Mouse (Mus musculus) natural killer cell, adult 2 months (primary cell): Measurements from ENCODE around the gene Ms4a1.
A peak's percentile ranks its signal among the peaks of the same experiment; 100 is the strongest.
"Not testable (repeated sequence)": the region's sequence is repeated elsewhere in the genome, so short reads cannot be mapped to it uniquely, and the experiment has no call there.

Source experiments
- DNase-seq, 2 experiments: peaks; one replicate each; pipeline ENCODE4 v3.0.0; 2022; ENCODE audit warnings: low spot score in 2 of 2

Gene Ms4a1

DNA sequence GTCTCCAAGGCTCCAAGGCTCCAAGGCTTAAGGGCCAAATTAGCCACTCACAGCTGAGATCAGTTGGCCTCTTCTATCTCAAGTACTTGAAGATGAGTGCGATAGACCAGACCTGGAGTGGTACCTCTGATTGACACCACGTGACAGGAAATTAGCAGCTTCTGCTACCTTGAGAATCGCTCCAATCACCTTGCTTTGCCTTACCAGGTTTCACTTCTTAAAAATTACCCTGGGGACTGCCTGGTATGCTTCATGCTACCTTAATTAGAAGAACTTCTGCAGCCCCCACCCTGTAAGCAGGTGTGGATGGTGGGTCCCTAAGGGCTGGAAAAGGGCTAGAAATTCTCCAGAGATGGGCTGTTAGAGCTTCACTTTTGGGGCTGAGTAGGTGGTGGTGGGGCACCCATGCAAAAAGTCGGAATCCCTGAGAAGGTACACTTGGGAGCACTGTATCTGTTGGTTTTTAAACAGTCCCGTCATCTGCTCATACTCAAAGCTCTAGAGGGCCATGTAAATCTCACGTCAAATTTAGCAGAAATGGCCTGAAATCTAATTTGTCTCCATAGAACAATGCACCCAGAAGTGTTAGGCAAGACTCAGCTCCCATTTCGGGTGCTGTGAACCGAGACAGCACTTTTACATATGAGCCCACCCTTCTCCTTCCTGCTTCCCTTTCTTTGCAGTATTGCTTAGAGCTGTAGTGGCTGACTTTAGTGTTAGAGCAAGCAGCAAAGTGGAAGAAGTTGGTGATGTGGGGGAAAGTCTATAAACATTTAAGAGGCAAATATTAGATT lies at the start of gene Ms4a1:
Gene Ms4a1 (minus strand): TSS at position 190 of the 794 bp plus-strand sequence.
- DNase-seq: peak in 1 of 2 experiments; percentile 78

GRCm38 (mm10) chr19:11314354-11314753 lies 48.3 kb upstream of the Ms4a1 start, which contains the start of gene Ms4a14:
Gene Ms4a14, minus strand, starts transcription at chr19:11314454.
- DNase-seq: no peak

- no peak for DNase-seq
These were observed 42.8 kb upstream of the Ms4a1 start for GRCm38 (mm10) chr19:11308888-11309287.

GRCm38 (mm10) chr19:11299529-11299928 lies 33.5 kb upstream of the Ms4a1 start:
- DNase-seq: not testable (repeated sequence)

DNA sequence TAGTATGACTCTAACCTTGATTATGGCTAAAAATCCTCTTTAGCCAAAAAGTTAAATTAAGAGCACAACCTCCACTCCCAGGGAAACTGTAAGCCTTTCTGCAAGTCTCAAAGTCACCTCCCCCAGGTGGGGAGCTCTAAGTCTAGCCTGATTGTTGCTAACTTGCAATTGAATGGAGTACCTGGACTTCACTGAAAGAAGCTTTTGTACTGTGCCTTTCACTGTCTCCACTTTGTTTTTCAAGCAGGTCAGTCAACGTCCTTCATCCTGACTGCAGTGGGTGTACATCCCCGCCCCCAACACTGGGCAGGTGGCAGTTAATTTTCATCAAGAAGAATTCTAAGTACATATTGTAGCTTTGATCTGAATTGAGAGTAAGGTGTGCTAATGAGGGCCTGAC lies 32.9 kb upstream of the Ms4a1 start:
- DNase-seq: no peak

DNA sequence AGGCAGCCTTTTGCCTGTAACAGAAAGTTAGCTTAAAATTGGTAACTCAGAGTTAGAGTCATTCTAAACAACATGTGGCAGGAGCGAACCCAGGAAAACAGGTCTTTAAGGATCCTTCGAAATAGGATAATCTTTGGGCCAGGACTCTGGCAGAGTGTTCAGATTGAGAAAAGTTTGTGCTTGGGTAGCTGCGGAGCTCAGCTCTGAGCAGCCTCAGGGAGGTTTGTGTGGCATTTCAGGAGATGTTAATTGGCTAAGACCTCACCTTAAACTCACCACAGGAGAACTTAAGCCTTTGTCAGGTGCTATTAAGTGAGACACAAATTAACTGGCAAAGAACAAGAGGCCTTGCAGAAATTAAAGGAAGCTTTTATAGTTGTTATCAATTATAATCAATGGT lies 27.6 kb upstream of the Ms4a1 start:
- DNase-seq: not testable (repeated sequence)

DNA sequence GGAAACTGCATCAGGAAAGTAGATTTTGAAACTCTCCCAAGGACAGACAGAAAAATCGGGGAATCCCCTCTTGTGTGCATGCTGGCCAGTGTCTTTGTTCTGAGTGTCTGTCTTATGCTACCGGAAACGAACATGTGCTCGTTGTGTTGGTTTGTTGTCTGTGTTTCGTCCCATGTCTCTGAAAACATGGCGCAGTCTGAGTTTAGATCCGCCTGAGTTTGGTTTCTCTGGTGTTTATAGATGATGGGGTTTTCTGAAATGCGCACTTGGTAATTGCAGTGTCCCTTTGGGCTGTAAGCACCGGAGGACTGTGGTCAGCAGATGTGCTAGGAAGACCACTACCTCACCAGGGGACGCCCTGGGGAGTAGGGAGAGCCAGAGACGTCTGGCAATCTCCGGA lies 26.9 kb upstream of the Ms4a1 start:
- DNase-seq: peak; percentile 24 to 34

DNA sequence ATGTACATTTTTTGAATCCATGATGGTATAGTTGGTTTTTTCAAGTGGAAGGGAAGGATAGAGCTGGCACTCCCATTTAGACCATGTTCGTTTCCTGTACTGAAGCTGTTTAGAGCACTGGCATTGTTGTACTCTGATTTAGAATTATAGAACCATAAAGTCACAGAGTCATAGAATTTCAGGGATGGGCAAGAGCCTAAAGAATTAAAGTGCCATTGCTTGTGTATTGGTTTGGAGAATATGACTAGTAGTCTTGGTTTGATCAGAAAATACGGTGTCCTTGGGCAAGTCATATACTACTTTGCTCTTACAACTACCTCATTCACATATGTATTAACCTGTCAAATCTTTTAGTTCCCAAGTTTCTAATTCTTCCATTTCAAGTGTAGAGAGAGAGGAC lies 17.7 kb upstream of the Ms4a1 start, which contains the start of gene Ms4a5:
Gene Ms4a5 (minus strand): TSS at position 101 of the 400 bp plus-strand sequence.
- DNase-seq: no peak

DNA sequence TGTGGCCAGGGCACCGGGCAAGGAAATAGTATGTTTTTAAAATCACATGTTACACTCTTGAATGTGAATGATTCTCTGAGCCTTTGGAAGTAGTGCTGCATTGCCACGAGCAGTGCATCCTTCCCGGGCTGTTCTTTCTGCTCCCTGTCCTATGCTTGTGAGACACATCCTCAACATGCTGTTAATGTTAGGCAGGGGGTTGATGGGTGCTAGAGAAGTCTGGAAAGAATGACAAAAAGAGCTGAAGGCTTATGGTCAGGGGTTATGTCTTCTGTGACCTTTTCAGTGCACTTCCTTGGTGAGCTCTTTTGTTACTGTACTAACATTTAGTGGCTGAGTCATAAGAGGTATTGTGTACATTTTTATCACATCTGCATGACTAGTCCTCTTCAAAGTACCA lies 14.2 kb upstream of the Ms4a1 start:
- no peak for DNase-seq

GRCm38 (mm10) chr19:11276431-11276830 lies 10.4 kb upstream of the Ms4a1 start:
- no peak for DNase-seq

DNA sequence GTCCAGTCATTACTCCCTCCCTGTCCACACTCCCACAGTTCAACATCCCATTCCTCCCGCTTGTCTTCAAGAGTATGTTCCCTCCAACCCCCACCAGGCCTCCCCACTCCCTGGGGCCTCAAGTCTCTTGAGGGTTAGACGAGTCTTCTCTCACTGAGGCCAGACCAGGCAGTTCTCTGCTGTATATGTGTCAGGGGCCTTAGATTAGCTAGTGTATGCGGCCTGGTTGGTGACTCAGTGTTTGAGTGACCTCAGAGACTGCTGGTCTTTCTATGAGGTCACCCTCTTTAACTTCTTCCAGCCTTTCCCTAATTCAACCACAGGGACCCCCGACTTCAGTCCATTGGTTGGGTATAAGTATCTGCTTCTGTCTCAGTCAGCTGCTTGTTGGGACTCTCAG lies 915 bp upstream of the Ms4a1 start:
- peak in 1 of 2 experiments; percentile 8 for DNase-seq

DNA sequence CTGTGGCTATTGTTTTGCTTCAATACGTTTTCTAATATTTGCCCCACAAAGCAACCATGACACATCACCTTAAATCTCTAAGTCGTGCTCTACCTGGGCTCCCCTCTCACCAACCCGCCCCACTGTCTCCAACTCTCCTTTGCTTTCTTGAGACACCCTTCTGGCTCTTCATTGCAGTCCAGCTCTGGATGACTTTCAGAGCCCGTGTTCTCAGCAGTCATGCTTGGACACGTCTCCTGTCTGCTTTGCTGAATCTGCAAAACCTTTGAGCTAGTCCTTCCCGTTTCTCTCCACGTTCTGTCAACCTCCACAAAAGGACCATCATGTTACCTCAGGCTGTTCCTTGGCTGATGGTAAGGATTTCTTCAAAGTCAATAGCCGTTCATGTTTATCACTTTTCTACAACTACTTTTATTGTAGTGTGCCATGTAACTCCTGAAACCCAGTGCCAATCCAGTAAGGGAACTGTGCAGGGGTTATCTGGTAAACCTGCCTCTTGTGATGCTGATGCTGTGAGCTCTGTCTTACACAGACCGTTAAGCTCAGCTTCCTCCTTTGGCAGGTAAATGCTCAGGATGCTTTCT lies 1.3 kb downstream of the Ms4a1 start:
- DNase-seq: no peak

DNA sequence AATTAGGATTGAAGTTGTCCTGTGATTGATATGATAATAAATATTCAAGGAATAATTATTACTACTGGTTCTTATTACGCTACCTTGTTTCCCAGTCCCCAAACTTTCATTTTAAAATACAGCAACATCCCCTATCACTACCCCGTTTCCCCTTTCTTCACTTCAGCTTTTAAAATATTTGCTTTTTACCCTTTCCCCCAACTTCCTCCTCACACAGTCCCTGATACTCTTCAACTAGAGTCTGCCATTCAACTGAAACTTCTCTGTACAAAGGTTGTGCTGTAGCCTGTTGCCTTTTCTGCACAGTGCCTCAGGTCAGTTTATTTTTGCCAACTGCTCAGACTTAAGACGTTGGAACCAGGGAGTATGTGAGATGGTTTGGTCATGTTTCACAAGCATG lies 2.5 kb downstream of the Ms4a1 start:
- no peak for DNase-seq

- not testable (repeated sequence) for DNase-seq
These were observed 3.1 kb downstream of the Ms4a1 start for GRCm38 (mm10) chr19:11262932-11263331.

GRCm38 (mm10) chr19:11261522-11261921 lies 4.5 kb downstream of the Ms4a1 start:
- DNase-seq: no peak

- DNase-seq: peak in 1 of 2 experiments; percentile 41
These were observed 21.8 kb downstream of the Ms4a1 start for GRCm38 (mm10) chr19:11244230-11244629.

DNA sequence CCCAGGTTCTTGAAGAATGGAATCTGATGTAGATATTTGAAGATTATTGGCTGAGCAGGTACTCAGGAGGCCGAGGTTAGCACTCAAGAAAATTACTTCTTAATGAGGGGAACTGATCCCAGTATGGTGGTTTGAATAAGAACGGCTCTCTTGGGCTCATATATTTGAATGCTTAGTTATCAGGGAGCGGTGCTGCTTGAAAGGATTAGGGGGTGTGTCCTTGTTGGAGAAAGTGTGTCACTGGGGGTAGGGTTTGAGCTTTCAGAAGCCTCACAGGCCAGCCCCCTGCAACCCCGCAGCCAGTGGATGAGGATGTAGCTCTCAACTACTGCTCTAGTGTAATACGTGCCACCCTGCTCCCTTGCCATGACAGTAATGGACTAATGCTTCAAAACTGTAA lies 23.5 kb downstream of the Ms4a1 start:
- DNase-seq: no peak

- no peak for DNase-seq
These were observed 30.2 kb downstream of the Ms4a1 start for GRCm38 (mm10) chr19:11235820-11236219.

- no peak for DNase-seq
These were observed 30.9 kb downstream of the Ms4a1 start for GRCm38 (mm10) chr19:11234921-11235735.

DNA sequence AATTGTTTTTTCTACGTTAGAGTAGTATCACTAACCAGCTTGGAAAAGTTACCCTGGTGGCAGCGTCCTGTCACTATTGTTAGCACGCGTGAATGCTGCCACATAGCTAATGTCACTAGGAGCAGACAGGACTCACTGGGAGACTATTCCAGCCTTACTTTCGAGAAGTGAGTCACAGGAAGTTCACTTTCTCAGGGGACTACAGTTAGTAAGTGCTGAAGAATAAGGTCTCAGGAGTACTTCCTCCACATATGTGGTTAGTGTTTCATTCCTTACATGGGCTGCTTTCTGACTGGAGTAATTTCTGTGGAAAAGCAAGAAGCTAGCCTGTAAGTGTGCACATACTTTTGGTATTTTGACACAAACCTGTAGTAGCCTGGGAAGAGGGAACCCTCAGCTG lies 31.8 kb downstream of the Ms4a1 start:
- no peak for DNase-seq

DNA sequence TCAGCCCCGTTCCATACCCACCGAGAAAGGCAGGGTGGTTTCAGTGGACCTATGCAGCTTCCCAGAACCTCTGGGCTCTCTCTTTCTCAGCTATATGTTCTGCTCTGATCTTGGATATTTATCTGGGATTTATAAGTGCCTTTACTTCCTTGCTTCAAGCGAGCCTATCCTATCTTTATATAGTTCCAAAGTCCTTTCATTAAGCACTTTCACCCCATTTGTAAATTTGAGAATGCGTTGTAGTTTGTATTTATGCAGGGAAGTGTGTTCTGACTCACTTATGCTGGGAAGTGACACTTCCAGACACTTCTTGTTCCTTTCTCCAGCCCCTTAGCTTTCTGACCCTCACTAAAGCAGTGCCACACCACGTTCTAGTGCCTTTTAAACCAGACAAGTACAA lies 33.7 kb downstream of the Ms4a1 start, which contains the start of gene Ms4a12:
Gene Ms4a12 (minus strand): TSS at position 101 of the 400 bp plus-strand sequence.
- no peak for DNase-seq
